Mouse (Mus musculus) 3134 (cell line): ENCODE measurements around the gene Emc8.
"Not testable (repeated sequence)": the region's sequence is repeated elsewhere in the genome, so short reads cannot be mapped to it uniquely, and the experiment has no call there.

Experiments
- DNase-seq: peaks from one replicate; pipeline ENCODE4 v3.0.0-alpha.2; 2011; ENCODE audit warnings: low spot score; ENCODE audit not compliant: insufficient read length; ENCODE audit errors: extremely low read depth

The Emc8 gene

GRCm38 (mm10) chr8:120685591-120685990 is 17.2 kb upstream of the Emc8 start:
- no peak for DNase-seq

GRCm38 (mm10) chr8:120685097-120685496 is 16.7 kb upstream of the Emc8 start:
- DNase-seq, result no peak

- DNase-seq, result no peak
Observed at GRCm38 (mm10) chr8:120684082-120684481, 15.7 kb upstream of the Emc8 start.

DNA sequence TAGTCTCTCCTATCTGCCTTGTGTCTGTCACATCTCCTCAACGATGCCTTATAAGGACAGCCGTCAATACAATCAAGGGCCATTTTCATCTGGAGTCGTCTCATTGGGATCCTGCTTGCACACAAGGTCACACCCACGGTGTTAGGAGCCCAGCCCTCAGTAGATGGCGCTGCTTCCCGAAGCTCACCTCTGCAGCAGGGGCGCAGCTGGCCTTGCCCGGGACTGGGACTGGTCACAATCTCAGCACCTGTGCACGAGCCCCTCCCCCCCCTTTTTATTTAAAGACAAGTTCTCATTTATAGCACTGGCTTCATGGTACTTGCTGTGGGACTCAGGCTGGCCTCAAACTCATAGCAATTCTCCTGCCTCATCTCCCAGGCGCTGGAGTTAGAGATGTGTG is 15.2 kb upstream of the Emc8 start:
- peak; percentile 48 for DNase-seq

GRCm38 (mm10) chr8:120681113-120681512 is 12.7 kb upstream of the Emc8 start:
- peak; percentile 47 for DNase-seq

GRCm38 (mm10) chr8:120680405-120680804 is 12.0 kb upstream of the Emc8 start:
- DNase-seq, result not testable (repeated sequence)

DNA sequence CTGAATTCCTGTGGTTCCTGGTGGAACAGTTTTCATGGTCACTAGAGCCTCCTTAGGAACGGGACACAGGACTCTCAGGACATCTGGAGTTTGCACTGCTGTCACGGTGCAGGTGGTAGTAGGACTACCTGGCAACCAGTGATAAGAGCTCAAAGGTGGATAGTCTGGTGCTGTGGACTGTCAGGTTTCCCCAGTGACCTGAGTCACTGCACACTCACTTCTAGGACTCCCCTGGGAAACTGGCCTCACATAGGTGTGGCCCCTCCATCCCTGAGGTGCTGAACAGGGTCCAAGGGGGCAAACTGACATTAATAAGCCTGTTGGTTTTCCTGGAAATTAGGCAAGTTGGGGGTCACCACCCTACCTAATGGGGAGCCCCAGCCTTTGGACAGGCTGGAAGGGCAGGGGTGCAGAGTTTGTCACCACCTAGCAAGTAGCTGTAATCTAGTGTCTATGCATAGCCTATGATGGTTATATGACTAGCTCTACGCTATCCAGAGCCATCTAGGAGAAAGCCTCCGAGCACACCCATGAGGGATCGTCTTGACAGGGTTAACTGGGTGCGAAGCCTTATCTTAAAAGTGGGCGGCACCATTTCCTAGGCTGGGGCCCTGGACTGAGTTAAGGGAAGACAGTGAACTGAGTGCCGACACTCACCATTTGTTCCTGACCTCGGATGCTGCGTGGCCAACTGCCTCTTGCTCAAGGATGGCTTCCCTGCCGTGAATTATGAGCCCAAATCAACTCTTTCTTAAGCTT is 11.4 kb upstream of the Emc8 start:
- DNase-seq, result no peak

DNA sequence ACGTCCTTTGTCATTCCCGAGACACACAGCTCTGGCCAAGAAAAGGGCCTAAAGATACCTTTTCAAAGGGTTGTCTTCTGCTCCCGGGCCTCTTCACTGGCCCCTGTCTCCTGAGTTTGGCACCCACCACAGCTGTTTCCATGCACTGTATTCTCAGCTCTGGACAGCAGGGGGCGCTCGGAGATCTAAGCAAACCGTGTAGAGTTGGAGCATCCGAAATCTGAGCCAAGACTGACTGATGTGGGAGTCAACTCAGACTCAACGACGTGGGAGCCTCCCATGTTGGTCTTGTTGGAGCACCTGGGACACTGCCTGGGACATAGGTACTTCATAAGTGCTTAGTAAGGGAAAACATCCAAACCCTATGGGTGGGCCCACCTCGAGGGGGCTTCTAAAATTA is 10.1 kb upstream of the Emc8 start:
- DNase-seq, result no peak

DNA sequence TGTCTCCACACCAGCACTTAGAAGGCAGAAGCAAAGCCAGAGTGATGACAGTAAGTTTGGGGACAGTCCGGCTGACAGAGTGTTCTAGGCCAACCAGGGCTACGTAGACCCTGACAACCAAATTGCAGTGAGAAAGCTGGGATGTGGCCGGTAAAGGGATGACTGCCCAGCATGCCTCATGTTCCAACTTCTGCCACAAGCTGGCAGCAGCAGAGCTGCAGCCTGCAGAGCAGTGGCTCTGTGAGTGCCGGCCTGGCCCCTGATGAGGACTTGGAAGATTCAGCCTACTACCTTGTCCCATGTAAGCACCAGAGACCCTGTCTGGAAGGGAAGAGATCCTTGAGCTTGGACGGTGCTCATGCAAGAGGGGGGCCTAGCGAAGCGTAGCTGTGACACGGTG is 7.3 kb upstream of the Emc8 start:
- no peak for DNase-seq

DNA sequence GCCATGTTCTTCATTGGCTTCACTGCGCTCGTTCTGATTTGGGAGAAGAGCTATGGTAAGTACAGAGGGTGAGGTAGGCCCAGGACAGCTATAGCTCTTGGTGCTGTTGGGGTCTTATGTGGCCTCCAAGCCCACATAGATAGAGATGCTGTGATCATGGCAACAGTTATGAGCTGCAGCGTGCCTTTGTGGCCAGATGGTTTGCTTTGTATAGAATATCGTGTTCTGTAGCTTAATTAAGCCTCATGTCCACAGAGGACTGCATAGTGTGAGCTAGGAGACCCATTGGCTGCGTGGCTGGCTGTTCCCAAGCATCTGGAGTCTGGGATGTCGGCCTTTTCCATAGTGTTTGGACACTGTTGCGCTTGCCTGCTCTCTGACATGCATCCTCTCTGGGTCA is 4.9 kb upstream of the Emc8 start:
- no peak for DNase-seq

DNA sequence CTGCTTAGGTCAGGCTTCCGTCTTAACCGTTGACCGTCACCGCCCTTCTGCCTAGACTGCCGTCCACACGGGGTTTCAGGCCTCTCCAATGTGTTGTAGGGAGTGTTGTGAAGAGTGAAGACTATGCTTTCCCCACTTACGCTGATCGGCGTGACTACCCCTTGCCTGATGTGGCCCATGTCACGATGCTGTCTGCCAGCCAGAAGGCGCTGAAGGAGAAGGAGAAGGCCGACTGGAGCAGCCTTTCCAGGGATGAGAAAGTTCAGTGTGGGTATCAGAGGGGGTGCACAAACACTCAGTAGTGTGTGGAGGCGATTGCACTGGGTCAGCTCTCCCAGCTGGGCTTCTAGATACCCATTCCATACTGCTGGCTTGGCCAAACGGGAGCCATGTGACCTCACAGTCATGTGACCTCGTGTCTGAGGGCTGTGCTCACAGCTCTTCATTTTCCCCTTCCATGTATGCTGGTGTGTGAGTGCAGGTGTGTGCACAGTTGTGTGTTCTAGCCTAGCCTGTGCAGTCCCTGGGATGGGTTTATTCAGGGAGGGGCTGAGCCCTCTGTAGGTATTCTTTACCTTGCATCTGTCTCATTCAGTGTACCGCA is 4.4 kb upstream of the Emc8 start:
- DNase-seq, result no peak

DNA sequence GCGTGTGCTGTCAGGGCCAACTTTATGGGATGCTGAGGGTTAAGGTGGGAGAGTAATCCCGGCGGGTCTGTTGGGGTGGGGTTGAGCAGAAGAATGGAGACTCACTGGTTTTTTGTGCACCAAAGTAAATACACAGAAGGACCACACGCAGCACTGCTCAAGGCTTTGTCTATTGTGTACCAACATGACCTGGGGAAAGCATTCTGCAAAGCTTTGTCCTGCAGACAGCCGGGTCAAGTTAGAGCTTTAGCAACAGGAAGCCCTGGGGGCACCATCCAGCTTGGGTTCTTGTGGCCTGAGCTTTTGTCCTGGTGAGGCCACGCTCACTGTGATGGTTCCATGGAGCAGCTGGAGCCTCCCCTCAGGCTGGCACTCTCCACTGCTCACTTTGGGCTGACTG is 3.4 kb upstream of the Emc8 start:
- DNase-seq, result no peak

DNA sequence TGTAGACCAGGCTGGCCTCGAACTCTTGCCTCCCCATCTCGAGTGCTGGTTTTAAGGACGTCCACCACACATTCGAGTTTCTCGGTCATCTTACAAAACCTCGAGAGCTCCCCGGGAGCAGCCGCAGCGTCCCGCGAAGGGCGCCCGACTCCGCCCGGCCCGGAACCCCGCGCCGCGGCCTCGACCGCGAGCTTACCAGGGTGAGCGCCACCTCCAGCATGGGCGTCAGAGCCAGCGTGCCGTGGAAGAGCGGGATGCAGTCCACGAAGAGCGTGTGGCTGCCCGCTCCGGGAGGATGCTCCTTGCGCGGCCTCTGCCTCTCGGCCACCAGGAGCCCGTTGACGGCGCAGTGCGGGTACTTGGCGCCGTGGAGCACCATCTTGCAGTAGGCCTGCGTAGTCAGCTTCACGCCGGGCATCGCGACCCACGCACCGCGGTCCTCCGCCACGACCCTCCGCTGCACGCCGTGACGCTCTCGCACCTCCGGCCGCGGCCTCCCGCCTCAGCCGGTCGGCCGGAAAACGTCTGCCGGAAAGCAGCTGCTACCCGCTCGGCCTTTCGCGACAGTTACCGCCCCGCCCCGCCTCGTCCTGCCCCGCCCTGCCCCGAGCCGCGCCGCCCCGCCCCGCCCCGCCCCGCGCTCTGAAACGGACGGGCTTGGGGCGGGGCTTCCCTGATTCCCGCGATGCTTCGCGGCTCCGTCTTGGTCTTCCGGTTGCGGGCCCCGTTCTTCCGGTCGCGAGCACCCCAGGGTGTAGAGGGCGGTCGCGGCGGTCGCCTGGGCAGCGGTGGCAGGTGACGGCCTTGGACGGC is 606 bp downstream of the Emc8 start, which contains the start of the genes Gm27021 and Cox4i1:
Gm27021 (minus strand) TSS at position 519 of the 813 bp plus-strand sequence.
Cox4i1 (plus strand) TSS at position 662 of the 813 bp plus-strand sequence.
- DNase-seq, result peak; percentile 92

- DNase-seq, result no peak
Observed at GRCm38 (mm10) chr8:120666807-120667470, 1.4 kb downstream of the Emc8 start.

GRCm38 (mm10) chr8:120665726-120666455 is 2.5 kb downstream of the Emc8 start:
- no peak for DNase-seq

GRCm38 (mm10) chr8:120664566-120664965 is 3.8 kb downstream of the Emc8 start:
- DNase-seq, result no peak

GRCm38 (mm10) chr8:120657415-120657814 is 11.0 kb downstream of the Emc8 start:
- DNase-seq, result no peak

GRCm38 (mm10) chr8:120656322-120657052 is 11.9 kb downstream of the Emc8 start:
- no peak for DNase-seq

DNA sequence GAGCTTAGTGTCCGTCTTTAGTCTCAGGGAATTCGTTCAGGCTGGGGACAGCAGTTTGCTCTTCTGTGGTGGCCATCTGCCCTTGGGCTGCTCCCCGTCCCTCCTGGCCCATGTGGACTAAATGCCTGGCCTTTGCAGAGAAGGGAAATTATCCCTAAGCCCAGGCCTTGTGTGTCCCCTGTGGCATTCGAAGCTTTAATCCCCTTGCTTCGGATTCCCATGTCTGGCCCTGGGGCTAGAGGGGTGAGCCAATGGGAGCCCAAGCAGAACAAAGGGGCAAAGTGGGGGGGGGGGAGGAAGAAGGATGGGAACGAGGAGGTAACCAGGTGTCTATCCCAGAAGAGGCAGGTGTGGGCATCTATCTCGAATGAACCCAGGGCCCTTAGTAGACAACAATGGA is 20.8 kb downstream of the Emc8 start, which contains the start of gene 1190005I06Rik:
1190005I06Rik (minus strand) TSS at position 101 of the 400 bp plus-strand sequence.
- no peak for DNase-seq
